Mouse (Mus musculus): Measurements from ENCODE around the gene Tmem176b. TPM values are rescaled to one million over a fixed set of nuclear protein-coding genes. Genes with fewer than 3 reads are reported as not detected.
"Not testable (repeated sequence)": the region's sequence is repeated elsewhere in the genome, so short reads cannot be mapped to it uniquely, and the experiment has no call there.

Tmem176b gene
- polyA plus RNA-seq, 1 experiment from 2014 or later: 120 TPM

DNA sequence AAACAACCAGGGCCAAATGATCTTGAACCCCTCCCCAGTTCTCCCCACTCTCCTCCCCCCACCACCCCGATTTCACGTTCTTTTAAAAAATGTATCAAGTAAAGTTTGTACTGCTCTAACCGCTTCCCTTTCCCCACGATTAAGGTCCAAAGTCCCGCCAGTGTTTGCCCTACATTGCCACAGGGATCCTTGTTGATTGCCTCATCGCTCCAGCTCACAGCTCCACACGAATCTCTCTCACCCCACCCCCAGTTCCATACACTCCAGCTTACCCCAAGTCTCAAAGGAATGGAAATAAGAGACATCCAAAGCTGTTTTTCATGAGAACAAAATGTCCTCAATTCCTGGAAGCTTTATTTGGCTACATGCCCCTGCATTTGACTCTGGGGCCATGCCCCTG is 16.3 kb downstream of the Tmem176b start:
- H3K27ac ChIP-seq: no peak overlapping the region
- H3K9me3 ChIP-seq: no peaks in the 10 kb centered on the region
- ATAC-seq (ENCODE audit: insufficient number of reproducible peaks, insufficient read depth, low FRiP score, low TSS enrichment, low read depth): no peak
- peaks cover 3% of the 10 kb centered on the region; the same call in 1 of the 2 replicates for H3K4me1 ChIP-seq (replicated peaks)
- no peaks in the 10 kb centered on the region for H3K36me3 ChIP-seq
- H3K4me2 ChIP-seq: no peak overlapping the region
- H3K4me3 ChIP-seq (replicated peaks): no peak overlapping the region
- no peak overlapping the region for H3K9ac ChIP-seq (replicated peaks)
- WGBS: 71% methylated on average over 7 of the region's 7 CpGs
- no peaks in the 10 kb centered on the region for H3K27me3 ChIP-seq

DNA sequence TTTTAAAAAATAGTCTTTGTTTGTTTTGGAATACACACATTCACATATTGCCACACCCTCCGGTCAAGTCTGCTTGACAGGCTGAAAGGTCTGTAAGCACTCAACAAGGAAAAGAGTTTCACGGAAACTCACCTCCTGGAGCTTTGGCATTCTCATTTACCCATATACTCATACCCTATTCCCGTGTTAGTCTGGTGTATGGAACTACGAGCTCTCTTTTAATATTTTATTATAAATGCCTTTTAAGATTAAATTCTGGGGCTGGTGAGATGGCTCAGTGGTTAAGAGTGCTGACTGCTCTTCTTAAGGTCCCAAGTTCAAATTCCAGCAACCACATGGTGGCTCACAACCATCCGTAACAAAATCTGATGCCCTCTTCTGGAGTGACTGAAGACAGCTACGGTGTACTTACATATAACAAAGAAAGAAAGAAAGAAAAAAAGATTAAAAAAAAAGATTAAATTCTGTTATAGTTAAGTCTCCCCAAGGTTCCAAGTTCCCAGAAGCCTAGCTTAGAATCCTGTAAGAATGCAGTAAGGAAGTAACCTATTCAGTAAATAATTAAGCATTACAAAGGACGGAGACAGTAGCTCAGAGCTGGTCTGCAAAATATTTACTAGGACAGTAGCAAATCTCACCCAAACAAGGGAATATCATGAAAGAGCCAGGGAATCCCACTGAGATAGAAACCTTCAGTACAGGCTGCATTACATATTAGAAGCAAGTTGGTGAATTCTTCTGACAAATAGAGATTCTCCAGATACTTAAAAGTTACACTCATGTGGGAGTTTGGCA is 19.1 kb downstream of the Tmem176b start:
- H3K27me3 ChIP-seq; H3K36me3 ChIP-seq; H3K9me3 ChIP-seq; H3K27ac ChIP-seq; ATAC-seq (ENCODE audit: insufficient number of reproducible peaks, insufficient read depth, low FRiP score, low TSS enrichment, low read depth); H3K4me2 ChIP-seq; H3K4me3 ChIP-seq (replicated peaks); H3K4me1 ChIP-seq (replicated peaks); H3K9ac ChIP-seq (replicated peaks): not testable (repeated sequence)
- 87% methylated on average over 7 of the region's 7 CpGs for WGBS

DNA sequence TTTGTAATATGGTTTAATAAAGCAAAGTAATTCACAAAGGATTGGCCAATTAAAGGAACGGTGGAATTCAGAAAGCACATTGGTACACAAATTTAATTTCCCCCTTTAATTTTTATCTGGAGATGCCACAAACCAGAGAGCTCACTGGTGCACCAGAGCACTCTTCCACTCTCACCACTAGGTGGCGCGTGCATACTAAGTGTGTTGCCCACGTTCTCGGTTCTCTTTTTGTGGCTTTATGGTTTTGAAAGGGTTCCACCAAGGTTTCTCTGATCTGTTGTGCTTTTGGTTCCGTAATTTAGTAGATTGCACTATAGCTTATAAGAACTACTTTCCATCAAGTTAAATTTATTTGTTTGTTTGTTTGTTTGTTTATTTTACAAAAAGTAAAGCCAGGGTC is 23.5 kb downstream of the Tmem176b start:
- no peak overlapping the region for H3K9ac ChIP-seq (replicated peaks)
- no peaks in the 10 kb centered on the region for H3K4me1 ChIP-seq (replicated peaks)
- WGBS: 8% methylated on average over 6 of the region's 6 CpGs
- H3K4me2 ChIP-seq: no peak overlapping the region
- no peaks in the 10 kb centered on the region for H3K27me3 ChIP-seq
- H3K9me3 ChIP-seq: no peaks in the 10 kb centered on the region
- no peak overlapping the region for H3K27ac ChIP-seq
- no peak for ATAC-seq (ENCODE audit: insufficient number of reproducible peaks, insufficient read depth, low FRiP score, low TSS enrichment, low read depth)
- no peak overlapping the region for H3K4me3 ChIP-seq (replicated peaks)
- H3K36me3 ChIP-seq: no peaks in the 10 kb centered on the region

DNA sequence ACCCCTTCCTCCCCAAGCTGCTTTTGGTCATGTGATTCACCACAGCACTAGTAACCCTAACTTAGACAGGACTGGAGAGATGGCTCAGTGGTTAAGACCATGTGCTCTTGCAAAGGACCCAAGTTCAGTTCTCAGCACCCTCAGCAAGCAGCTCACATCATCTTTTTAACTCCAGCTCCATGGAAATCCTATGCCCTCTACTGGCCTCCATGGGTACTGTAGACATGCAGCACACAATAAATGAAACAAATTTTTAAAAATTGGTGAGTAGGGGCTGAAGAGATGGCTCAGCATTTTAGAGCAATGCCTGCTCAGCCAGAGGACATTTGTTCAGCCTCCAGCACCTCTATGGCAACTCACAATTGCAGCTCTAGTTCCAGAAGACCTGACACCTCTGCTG is 26.3 kb downstream of the Tmem176b start:
- ATAC-seq (ENCODE audit: insufficient number of reproducible peaks, insufficient read depth, low FRiP score, low TSS enrichment, low read depth): no peak
- Histone ChIP-seq H3K27ac (no peak overlapping the region), H3K9me3 (no peaks in the 10 kb centered on the region), H3K4me3 (replicated peaks) (no peak overlapping the region), H3K27me3 (no peaks in the 10 kb centered on the region), H3K36me3 (no peaks in the 10 kb centered on the region), H3K4me2 (no peak overlapping the region), H3K9ac (replicated peaks) (no peak overlapping the region), H3K4me1 (replicated peaks) (no peaks in the 10 kb centered on the region)

DNA sequence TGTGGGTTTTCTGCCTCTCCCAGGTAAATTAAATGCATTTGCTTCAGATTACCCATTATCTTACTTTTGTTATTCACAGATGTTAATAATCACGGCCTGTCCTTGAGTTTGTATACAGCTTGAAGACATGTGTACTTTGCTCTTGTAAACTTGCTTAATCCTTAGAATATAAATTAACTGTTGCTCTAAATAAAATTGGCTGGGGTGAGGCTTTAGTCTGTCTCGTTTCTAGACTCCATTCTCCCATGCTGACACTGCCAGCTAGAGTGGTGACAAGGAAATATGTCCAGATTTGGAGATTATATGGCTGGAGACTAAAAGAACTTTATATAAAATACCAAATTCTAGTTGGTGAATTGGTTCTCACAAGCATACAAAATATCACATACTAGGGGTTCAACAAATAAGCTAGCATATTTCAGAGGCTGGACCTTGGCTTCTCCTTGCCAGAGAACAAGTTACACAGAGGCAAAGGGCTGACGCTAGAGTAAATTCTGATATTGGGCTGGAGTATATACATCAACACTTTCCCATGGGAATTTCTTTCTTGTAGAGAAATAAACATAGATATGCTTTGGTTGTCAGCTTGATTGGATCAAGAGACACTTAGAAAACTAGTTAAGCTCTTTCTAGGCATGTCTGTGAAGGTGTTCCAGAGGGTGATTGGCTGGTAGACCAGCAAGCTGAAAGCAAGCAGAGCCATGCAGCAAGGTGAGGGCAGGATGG is 31.6 kb downstream of the Tmem176b start:
- no peaks in the 10 kb centered on the region for H3K9me3 ChIP-seq
- H3K4me2 ChIP-seq: no peak overlapping the region
- no peak overlapping the region for H3K27ac ChIP-seq
- ATAC-seq (ENCODE audit: insufficient number of reproducible peaks, insufficient read depth, low FRiP score, low TSS enrichment, low read depth): no peak
- no peak overlapping the region for H3K4me3 ChIP-seq (replicated peaks)
- no peaks in the 10 kb centered on the region for H3K36me3 ChIP-seq
- no peak overlapping the region for H3K9ac ChIP-seq (replicated peaks)
- no peaks in the 10 kb centered on the region for H3K4me1 ChIP-seq (replicated peaks)
- 69% methylated on average over 3 of the region's 3 CpGs for WGBS
- no peaks in the 10 kb centered on the region for H3K27me3 ChIP-seq

DNA sequence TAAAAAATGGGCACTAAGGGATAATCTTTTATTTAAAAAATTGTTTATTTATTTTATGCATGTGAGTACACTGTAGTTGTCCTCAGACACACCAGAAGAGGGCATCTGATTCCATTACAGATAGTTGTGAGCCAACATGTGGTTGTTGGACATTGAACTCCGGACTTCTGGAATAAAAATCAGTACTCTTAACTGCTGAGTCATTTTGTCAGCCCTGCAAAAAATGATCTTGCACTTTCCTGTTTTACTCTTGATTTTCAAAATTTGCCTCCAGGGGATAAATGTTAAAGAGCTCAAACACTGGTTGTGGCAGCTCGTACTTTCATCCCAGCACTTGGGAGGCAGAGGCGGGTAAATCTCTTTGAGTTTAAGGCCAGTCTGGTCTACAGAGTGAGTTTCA is 34.5 kb downstream of the Tmem176b start:
- Histone ChIP-seq H3K27me3 (no peaks in the 10 kb centered on the region), H3K4me2 (no peak overlapping the region), H3K4me1 (replicated peaks) (no peaks in the 10 kb centered on the region), H3K27ac (no peak overlapping the region), H3K9me3 (no peaks in the 10 kb centered on the region), H3K4me3 (replicated peaks) (no peak overlapping the region), H3K9ac (replicated peaks) (no peak overlapping the region), H3K36me3 (no peaks in the 10 kb centered on the region)
- 90% methylated on average over 3 of the region's 3 CpGs for WGBS
- no peak for ATAC-seq (ENCODE audit: insufficient number of reproducible peaks, insufficient read depth, low FRiP score, low TSS enrichment, low read depth)

DNA sequence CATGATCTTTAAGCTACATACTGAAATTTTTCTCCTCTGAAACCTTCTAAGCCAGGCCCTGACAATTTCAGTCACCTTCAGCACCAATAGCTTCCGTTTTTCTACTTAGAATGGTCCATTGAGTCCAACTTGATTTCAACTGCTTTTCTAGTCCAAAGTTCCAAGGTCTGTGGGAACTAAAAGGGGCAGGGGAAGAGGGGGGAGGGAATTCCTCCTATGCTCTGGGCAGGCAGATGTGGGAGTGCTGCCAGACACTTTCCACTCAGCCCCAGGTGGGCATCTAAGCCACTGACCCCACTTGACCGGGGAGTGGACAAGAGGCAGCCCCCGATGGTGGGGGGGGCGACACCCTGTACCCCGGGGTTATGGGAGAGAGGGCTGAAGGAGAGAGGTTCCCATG is 37.0 kb downstream of the Tmem176b start:
- Histone ChIP-seq H3K27ac (no peak overlapping the region), H3K4me3 (replicated peaks) (no peak overlapping the region), H3K4me2 (no peak overlapping the region), H3K9ac (replicated peaks) (no peak overlapping the region), H3K9me3 (no peaks in the 10 kb centered on the region), H3K36me3 (no peaks in the 10 kb centered on the region), H3K27me3 (no peaks in the 10 kb centered on the region), H3K4me1 (replicated peaks) (no peaks in the 10 kb centered on the region)
- WGBS: 85% methylated on average over 5 of the region's 5 CpGs
- no peak for ATAC-seq (ENCODE audit: insufficient number of reproducible peaks, insufficient read depth, low FRiP score, low TSS enrichment, low read depth)

DNA sequence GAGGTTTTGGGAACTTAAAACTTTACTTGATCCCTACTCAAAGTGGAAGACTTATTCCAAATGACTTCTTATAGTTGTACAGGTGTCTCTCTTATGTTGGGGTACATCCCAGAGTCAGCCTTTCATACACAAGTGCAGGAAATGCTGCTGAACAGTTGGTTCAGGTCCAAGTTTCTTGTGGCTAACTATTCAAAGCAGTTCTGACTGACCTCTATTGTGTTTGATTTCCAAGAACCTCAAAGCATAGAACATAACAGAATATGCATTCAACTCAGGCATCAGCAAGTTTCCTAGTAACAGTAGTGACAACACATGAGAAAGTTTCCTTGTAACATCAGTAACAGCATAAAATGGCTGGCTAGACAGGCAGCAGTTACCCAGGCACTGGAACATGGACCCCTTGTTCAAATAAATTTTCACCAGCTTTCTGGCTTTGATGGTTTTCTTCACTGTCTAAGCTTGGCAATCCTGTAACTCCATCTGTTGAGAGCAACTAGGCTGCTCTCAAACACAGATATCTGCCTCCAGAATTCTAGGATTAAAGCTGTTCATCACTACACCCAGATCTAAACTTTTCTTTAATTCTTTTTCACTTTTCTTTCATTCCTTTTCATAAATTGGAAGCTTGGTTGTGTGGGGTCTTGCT is 37.8 kb downstream of the Tmem176b start:
- ATAC-seq (ENCODE audit: insufficient number of reproducible peaks, insufficient read depth, low FRiP score, low TSS enrichment, low read depth): no peak

DNA sequence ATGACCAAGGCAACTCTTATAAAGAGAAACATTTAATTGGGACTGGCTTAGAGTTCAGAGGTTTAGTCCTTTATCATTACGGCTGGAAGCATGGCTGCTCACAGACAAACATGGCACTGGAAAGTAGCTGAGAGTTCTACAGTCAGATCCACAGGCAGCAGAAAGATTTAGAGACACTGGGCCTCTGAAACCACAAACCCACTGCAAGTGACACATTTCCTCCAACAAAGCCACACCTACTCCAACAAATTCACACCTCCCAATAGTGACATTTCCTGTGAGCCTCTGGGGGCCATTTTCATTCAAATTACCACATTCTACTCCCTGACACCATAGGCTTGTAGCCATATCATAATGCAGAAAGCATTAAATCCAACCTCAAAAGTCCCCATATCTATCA is 39.4 kb downstream of the Tmem176b start:
- Histone ChIP-seq H3K36me3 (no peaks in the 10 kb centered on the region), H3K9ac (replicated peaks) (no peak overlapping the region), H3K27ac (no peak overlapping the region), H3K4me3 (replicated peaks) (no peak overlapping the region), H3K9me3 (no peaks in the 10 kb centered on the region), H3K4me1 (replicated peaks) (no peaks in the 10 kb centered on the region), H3K27me3 (no peaks in the 10 kb centered on the region), H3K4me2 (no peak overlapping the region)
- no peak for ATAC-seq (ENCODE audit: insufficient number of reproducible peaks, insufficient read depth, low FRiP score, low TSS enrichment, low read depth)
- WGBS: 89% methylated on average over 1 of the region's 1 CpGs

More for the DNA sequence above, 37.8 kb downstream of the Tmem176b start:
- no peaks in the 10 kb centered on the region for H3K36me3 ChIP-seq
- no peak overlapping the region for H3K4me2 ChIP-seq
- no peaks in the 10 kb centered on the region for H3K27me3 ChIP-seq
- no peaks in the 10 kb centered on the region for H3K4me1 ChIP-seq (replicated peaks)
- H3K4me3 ChIP-seq (replicated peaks): no peak overlapping the region
- no peaks in the 10 kb centered on the region for H3K9me3 ChIP-seq
- H3K9ac ChIP-seq (replicated peaks): no peak overlapping the region
- no peak overlapping the region for H3K27ac ChIP-seq

DNA sequence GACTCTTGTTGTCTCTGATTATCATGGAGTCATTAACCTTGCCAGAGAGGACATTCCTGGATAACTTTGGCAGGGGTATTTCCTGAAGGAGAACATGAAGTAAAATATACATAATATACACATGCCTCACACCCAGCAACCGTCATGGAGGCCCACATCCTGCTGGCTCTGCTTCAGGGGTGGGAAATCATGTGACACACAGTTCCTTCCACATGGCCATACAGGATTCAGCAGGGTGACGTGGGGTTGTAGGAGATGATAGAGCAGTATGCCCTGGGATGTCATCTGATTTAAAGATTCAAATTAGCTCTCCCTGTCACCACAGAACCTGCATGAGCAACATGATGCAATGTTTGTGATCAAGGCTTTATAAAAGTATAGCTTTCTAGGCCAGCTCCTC is 53.4 kb downstream of the Tmem176b start:
- Histone ChIP-seq H3K27ac (no peak overlapping the region), H3K36me3 (no peaks in the 10 kb centered on the region), H3K4me3 (replicated peaks) (no peak overlapping the region), H3K9ac (replicated peaks) (no peak overlapping the region), H3K27me3 (no peaks in the 10 kb centered on the region), H3K4me2 (no peak overlapping the region), H3K9me3 (no peaks in the 10 kb centered on the region), H3K4me1 (replicated peaks) (no peaks in the 10 kb centered on the region)
- 90% methylated on average over 2 of the region's 2 CpGs for WGBS
- ATAC-seq (ENCODE audit: insufficient number of reproducible peaks, insufficient read depth, low FRiP score, low TSS enrichment, low read depth): no peak

DNA sequence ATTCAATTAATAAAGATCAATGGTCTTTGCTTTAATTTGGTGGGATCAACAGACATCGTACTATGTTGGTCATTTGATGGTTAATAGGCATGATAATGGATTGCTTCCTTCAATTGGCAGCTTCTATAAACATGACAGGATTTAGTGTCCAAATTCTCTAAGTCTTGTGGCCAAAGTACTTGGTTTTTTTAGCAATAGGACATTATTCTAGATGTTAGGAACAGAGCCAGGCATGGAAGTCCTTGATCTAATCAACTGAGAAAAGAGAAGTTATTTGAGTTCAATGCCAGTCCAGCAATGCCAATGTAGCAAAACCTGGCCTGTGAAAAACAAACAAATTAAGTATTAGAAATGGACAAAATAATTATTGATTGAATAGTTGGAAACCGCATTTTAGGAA is 55.7 kb downstream of the Tmem176b start:
- no peaks in the 10 kb centered on the region for H3K36me3 ChIP-seq
- H3K9me3 ChIP-seq: no peaks in the 10 kb centered on the region
- H3K27me3 ChIP-seq: no peaks in the 10 kb centered on the region
- no peaks in the 10 kb centered on the region for H3K4me1 ChIP-seq (replicated peaks)
- H3K4me2 ChIP-seq: no peak overlapping the region
- no peak overlapping the region for H3K27ac ChIP-seq
- no peak overlapping the region for H3K4me3 ChIP-seq (replicated peaks)
- no peak overlapping the region for H3K9ac ChIP-seq (replicated peaks)
- no peak for ATAC-seq (ENCODE audit: insufficient number of reproducible peaks, insufficient read depth, low FRiP score, low TSS enrichment, low read depth)
- WGBS: 78% methylated on average over 2 of the region's 2 CpGs
